Mouse (Mus musculus) mouse embryonic stem cell (cell line): Measurements from ENCODE around the gene Ppm1b.
"Not testable (repeated sequence)": the region's sequence is repeated elsewhere in the genome, so short reads cannot be mapped to it uniquely, and the experiment has no call there.

ENCODE experiments used
- in situ Hi-C, 2 experiments: fragments of 300-500 bp; cut with MboI; formaldehyde crosslinking; loops; 1 replicate in 1 of 2; 3 replicates in 1 of 2; pipeline ENCODE4 v1.14.3; 2019 to 2020; ENCODE audit warnings: low sequenced_read_pairs in 2 of 2, low pct_unique_long_range_greater_than_20kb in 1 of 2, mixed read lengths in 1 of 2; ENCODE audit not compliant: unreplicated experiment in 1 of 2

Ppm1b gene

DNA sequence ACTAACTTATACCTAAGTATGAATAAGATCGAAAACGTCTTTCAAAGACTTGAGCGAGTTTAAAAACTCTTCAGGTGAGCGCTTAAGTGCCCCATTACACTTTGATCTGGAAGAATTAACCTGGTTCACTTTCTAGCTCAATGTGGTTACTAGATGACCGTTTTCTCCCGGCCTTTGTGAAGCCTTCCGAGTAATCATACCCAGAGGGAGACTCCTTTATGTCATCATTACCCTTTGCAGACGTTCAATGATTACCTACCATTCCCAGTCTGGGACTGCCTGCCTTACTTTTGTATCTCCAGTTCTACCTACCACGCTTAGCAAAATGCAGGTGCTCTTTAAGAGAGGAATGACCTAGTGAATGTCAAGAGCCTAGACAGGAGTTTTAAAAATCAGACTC lies at the start of gene Ppm1b:
Ppm1b (plus strand) TSS at position 301 of the 400 bp plus-strand sequence.
- in situ Hi-C loops: no loop called here

- in situ Hi-C loops: no loop called here
Observed at GRCm38 (mm10) chr17:84921666-84922376, 34.7 kb upstream of the Ppm1b start.

DNA sequence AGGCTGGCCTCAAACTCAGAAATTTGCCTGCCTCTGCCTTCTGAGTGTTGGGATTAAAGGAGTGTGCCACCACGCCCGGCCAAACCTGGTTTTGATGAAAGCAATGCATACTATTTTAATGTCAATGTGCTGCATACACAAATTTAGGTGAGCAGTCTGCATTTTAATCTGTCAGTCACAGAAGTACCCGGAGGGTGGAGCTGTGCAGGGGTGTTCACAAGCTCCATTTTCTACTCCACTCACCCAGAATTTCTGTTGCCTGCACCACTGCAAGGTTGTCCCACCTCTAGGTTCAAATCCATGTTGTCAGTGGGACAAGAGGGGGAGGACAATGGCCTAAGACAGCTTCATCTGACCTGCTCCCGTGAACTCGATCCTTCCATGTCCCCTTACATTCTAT lies 31.8 kb upstream of the Ppm1b start:
- in situ Hi-C loops: no loop called here

- in situ Hi-C loops: no loop called here
Observed at GRCm38 (mm10) chr17:84926233-84926632, 30.3 kb upstream of the Ppm1b start.

DNA sequence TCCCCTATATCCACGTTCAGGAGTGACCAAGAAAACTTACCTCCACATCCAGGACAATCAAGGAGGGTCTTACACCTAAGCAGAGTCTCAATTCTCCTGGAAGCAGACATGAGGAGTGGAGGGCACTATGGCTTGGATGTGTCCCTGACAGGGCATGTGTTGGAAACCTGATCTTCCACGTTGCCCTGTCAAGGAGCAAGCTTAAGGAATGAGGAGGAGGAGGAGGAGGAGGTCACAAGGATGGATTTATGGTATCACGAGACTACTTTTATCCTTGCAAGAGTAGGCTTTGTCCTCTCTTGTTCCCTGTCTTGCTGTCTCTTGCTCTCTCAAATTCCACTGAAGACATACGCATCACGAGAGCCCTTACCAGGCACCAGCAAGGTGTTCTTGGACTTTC lies 29.0 kb upstream of the Ppm1b start:
- in situ Hi-C loops: no loop called here

DNA sequence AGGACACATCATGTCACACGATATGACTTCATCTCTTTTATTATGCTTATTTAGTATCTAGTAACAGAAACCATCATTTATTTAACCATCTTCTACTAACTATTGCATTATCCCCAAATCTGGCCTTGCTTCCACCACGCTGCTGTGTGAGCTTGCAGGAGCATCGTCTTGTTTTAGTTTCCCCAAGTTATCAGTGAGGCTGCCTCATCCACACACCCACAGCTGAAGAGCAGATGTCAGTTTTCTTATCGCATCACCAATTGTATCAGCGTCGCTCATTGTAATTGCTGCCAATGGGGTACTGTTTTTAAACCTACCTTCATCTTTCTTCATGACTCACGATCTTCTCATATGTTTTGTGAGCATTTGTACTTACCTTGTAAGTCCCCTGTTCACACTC lies 23.6 kb upstream of the Ppm1b start:
- in situ Hi-C loops: no loop called here

- in situ Hi-C loops: no loop called here
Observed at GRCm38 (mm10) chr17:84933968-84934367, 22.6 kb upstream of the Ppm1b start.

DNA sequence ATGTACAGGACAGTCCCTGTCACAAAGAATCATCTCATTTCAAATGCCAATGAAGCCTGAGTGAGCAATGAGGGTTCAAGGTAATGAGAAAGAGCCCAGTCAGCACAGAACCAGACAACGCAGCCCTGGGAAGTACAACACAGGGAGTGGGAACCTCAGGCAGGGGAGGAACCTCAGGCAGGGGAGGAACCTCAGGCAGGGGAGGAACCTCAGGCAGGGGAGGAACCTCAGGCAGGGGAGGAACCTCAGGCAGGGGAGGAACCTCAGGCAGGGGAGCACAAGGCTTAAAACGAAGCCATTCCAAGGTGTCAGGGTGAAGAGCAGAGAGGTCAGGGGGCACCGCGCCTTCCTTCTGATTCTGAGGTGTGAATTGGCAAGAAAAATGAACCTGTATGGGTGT lies 20.9 kb upstream of the Ppm1b start:
- in situ Hi-C loops: not testable (repeated sequence)

GRCm38 (mm10) chr17:84936301-84936700 lies 20.2 kb upstream of the Ppm1b start:
- in situ Hi-C loops: no loop called here

DNA sequence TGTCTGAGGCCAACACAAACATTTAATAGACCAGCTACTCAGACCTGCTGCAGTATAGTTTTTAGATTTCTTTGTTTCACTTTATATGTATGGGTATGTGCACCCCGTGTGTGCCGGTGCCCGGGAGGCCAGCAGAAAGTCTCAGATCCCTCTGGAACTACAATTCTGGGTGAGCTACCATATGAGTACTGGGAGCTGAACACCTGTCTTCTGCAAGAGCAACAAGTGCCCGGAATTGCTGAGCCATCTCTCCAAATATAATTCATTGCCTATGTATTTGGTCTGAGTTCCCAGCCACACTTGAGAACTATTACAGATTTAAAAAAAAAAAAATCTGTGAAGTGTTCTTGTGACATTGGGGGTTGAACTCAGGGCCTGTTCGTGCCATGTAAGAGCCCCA lies 19.7 kb upstream of the Ppm1b start:
- in situ Hi-C loops: no loop called here

DNA sequence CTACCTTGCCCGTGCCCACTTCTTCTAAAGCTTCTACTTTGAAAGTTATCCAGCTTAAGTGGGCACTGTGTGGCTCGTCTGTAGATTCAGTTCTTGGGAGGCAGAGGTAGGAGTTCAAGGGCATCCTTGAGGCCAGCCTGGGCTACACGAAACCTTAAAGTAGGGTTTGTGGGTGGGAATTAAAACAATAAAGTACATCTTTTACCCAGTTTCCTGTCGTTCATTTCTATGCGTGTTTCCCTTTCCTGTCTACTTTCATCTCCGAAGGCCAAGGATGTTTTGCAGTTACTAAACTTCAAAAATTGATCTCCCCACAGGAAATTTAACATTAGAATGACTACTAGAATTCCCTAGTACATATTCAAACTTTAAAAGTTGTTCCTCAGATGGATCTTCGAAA lies 19.3 kb upstream of the Ppm1b start:
- in situ Hi-C loops: no loop called here

DNA sequence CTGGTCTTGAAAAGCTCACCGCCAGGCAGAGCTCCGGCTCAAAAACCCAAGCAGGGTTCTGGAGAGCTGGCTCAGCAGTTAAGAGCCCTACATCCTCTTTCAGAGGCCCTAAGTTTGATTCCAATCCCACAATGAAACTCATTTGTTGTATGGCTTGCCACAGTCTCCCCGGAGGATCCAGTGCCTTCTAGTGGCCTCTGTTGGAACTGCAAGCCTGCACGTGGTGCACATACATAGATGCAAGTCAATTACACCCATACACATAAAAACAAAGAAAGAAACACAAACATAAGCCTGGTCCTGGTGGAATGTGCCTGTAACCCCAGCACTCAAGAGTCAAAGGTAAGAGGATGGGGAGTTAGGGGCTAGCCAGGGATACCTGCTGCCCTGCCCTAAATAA lies 18.3 kb upstream of the Ppm1b start:
- in situ Hi-C loops: no loop called here

DNA sequence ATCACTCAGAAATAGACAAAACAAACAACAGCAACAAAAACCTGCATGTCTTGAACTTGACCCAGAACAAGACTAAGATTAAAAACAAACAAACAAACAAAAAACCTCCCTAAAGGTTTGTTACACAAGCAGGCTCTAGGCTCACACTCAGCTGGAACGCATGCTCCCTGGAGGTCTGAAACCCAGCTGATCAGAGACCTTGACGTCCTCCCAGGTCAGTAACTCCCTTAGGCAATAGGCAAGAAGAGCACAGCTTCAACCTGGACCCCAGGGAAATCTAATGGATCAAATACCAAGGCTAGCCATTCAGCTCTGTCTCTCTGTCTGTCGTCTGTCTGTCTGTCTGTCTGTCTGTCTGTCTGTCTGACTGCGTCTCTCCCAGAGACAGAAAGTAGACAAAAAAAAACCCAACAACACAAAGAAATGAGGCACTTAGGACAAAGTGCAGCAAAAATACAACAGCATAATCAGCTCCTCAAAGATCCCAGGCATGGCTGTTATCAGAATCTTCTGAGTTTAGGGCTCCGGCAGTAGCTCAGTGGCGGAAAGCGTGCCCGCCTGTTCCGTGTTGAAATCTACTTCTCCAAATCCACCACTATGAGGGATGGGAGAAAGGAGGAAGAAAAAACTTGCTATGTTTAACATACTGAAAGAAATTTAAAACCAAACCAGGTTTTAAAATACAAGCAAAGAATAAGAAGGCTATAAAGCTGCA lies 16.4 kb upstream of the Ppm1b start:
- in situ Hi-C loops: no loop called here

DNA sequence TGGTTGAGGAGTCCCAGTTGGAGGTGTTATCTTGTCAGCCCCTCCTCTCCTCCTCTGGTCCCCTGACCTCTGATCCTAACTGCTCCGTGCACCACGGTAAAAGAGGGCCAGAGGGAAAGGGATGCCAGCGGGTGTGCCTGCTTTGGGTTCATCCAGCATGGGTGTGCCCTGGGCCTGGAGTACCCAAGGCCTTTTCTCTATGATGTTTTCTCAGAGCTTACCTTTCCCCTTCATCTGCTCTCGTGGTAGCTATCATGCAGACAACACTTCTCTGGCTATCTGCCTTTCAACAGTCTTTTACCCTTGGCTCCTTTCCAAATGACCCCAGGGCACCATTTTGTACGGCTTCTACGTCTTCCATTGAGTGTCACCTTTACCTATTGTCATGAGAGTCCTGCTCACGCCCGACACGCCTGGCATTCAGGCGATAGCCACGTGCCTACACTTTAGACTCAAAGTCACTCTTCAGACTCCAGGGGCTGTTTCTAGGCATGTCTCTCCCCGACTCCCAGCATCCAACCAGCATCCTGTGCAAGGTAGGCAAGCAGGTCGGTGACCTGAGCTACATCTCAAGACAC lies 15.2 kb upstream of the Ppm1b start:
- in situ Hi-C loops: no loop called here

- in situ Hi-C loops: no loop called here
Observed at GRCm38 (mm10) chr17:84942358-84943032, 14.0 kb upstream of the Ppm1b start.

DNA sequence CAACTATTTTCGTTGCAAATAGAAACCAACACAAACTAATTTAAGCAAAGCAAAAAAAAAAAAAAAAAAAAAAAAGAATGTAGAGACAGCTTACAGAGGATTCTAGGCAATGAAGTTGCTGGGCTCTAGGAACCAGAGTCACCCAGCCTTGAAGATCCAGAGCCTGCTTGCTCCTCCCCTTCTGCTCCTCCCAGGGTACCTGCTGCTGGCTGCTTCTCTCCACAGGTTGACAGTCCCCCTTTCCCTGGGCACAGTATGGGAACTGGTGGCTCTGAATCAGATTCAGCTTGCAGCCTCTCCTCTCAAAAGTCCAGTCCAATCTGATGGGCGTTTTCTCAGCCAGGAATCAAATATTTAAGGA lies 13.5 kb upstream of the Ppm1b start:
- in situ Hi-C loops: no loop called here

GRCm38 (mm10) chr17:84944348-84944747 lies 12.2 kb upstream of the Ppm1b start:
- in situ Hi-C loops: no loop called here

DNA sequence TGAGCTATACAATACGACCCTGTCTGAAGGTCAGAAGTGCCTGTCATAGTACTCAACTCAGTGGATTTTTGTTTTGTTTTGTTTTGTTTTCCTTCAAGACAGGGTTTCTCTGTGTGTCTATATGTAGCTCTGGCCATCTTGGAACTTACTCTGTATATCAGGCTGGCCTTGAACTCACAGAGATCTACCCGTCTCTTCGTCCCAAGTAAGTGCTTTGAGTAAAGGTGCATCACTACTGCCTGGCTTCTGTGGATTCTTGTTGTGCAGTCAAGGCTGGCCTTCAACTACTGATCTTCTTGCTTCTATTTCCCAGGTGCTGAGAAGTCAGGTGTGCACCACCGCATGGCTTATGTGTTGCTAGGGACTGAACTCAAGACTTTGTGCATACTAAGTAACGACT lies 4.0 kb upstream of the Ppm1b start:
- in situ Hi-C loops: no loop called here

DNA sequence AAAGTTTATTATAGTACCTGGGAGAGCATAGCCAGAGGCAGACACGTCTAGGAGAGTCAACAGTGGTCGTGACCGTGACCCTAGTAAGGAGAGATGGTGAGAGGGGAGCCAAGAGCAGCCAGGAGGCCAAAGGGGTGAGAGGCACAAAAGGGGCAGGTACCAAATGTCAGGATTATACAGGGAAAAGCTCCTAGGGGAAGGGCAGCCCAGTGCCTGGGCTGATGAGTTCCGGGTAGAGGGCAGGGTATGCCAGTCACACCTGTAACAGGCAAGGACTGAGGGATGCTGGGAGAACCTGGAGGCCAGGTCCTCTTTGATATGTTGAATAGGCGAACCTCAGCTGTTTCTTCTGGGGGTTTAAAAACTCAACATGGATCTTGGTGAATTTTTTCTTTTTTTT lies 2.8 kb upstream of the Ppm1b start:
- in situ Hi-C loops: no loop called here
